Mouse (Mus musculus) spleen, adult 12 weeks (tissue): ENCODE results near the gene N4bp2l2.

Source experiments
- DNase-seq: peaks from one replicate; pipeline ENCODE4 v3.0.0; 2022; ENCODE audit warnings: low spot score

Gene N4bp2l2

DNA sequence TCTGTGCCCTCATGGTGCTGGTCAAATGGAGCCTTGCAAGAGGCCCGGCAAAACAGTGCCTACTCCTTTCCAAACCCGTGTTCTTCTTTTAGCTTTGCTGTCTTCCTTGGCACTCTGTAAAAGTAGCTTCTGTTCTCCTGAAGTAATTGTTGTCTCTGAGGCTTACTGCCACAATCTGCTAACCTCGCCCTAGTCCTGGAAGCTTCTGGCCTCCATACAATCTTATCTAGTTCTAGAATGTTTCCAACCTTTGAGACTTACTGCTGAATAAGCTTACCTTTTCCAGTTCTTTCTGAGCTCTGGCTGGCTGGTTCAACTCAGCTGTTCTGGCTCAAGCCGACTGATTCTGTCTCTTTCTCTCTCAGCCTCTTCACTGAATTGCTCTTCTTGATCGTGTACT, 104.2 kb downstream of the N4bp2l2 start:
- DNase-seq = no peak

DNA sequence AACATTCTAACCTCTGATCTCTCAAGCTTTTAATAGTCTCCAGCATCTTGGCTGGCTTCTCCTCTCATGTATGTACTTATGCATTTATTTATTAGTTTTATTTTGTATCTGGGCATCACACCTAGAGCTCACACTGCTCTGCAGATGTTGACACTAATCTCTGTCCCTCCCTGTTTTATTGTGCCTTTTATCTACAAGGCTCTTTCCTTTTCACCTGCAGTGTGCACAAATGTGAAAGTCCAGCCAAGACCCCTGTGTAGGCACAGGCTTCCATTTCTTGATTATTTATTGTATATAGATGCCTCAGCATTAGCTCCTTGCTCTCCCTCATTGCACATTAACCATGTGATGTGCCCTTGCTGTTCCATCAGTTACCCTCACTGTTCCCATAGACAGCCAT, 104.6 kb downstream of the N4bp2l2 start:
- no peak for DNase-seq

DNA sequence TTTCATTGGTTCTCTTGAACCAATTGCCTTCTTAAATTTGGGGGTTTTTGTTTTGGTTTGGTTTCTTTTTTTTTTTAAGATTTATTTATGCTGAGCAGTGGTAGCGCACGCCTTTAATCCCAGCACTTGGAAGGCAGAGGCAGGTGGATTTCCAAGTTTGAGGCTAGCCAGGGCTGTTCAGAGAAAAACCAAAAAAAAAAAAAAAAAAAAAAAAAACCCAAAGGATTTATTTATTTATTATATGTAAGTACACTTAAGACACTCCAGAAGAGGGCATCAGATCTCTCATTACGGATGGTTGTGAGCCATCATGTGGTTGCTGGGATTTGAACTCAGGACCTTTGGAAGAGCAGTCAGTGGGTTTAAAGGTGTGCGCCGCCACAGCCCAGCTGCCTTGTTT, 105.1 kb downstream of the N4bp2l2 start:
- no peak for DNase-seq

DNA sequence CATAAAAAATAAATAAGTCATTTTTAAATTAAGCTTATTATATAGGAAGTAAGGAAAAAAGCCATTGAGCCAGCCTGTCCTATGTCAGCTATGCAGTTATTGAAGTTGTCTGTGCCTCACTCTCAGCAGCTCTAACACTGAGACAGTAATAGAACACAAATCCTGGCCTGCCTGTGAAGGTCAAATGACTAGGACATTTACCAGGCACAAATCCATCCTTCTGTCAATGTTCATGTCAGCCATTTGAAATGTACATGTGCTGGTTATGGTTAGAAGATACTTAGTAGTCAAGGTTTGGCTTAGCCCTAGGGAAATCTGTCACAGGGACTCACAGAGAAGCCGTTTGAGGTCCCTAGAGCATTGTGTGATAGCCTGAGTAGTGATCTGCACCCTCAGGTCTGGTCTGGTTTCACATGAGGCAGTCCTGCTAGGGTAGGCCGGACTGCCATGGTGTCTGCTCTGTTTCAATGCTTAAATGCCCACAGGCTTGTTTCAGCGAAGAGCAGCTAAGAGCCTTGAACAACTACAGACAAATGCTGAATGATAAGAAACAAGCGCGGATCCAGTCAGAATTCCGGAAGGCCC, 106.4 kb downstream of the N4bp2l2 start:
- no peak for DNase-seq
